Mouse (Mus musculus) ovary, adult 18-20 months (tissue): ENCODE data around the gene Rhoh.

Experiments used
- DNase-seq: peaks from one replicate; pipeline ENCODE4 v3.0.0; 2022; ENCODE audit warnings: low spot score, mixed read lengths

Rhoh gene

GRCm38 (mm10) chr5:65895764-65896163, 34.8 kb downstream of the Rhoh start:
- DNase-seq, result no peak

DNA sequence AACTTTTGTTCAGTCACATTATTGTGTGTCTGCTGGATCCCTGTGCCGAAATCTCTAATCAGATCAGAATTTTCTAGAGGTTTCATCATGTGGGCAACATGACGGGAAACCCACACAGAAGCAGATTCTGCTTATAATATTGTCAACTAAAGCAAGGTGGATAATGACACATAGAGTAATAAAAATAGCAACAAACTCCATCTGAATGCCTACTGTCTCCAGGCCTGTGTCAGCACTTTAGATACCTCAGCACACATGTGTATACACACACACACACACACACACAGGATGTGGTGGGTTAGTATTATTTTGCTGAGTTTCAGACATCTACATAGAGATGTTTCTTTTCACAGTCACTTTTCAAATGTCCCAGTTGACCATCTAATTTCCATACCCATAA, 36.7 kb downstream of the Rhoh start:
- no peak for DNase-seq

GRCm38 (mm10) chr5:65898683-65899082, 37.7 kb downstream of the Rhoh start:
- DNase-seq, result no peak

- DNase-seq, result no peak
Measured at GRCm38 (mm10) chr5:65900113-65900512, 39.1 kb downstream of the Rhoh start.

DNA sequence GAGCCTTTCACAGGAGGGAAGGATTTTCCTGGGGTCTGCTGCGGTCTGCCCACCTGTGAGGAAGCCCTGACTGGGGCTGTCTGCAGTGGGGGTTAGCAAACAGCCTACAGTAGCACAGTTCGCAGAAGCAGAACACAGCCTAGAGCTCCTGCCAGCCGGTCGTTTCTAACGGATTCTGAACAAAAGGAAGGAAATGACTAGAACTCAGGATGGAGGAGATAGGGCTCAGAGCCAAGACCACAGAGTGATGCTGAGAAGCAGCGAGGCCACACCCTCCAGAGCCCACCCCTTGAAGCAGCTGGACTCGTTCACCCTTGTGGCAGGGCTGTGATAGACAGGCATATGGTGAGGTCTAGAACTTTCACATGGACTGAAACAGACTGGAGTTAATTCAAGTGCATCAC, 39.9 kb downstream of the Rhoh start:
- no peak for DNase-seq

GRCm38 (mm10) chr5:65901868-65902418, 40.9 kb downstream of the Rhoh start:
- DNase-seq, result no peak

GRCm38 (mm10) chr5:65902811-65903210, 41.8 kb downstream of the Rhoh start:
- DNase-seq, result no peak

DNA sequence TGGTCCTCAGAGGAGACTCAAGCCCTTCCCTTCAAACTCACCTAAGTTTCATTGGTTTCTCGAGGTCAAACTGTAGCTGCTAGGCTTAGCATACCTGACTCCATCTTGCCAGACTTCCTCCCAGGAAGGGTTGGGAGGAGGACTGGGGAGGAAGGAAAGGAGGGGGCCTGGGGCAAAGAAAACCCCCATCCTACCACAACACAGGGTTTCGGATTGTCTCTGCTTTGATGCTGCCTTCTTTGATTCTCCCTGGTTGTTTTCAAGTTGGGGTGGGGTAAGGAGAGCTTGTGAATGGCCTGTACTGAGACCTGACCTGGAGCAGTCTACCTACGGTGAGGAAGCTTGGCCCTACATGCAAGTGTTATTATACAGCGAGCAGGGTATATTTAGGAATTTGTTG, 43.5 kb downstream of the Rhoh start:
- no peak for DNase-seq

- DNase-seq, result no peak
Measured at GRCm38 (mm10) chr5:65908751-65909150, 47.7 kb downstream of the Rhoh start.

DNA sequence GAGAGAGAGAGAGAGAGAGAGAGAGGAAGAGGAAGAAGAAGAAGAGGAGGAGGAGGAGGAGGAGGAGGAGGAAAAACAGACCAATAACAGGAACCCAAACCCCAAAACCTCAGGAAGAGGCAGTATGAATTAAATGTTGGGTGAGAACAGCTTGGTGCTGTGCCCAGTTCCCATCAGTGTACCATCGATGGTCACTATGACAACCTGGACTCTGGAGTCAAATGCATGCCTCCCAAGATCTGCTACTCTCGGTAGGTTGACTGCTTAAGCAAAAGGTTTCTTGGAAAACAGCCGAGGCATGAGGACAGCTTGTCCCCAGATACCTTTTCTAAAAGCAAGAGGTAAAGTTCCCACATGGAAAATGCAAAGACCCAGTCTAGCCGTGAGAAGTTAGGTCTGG, 48.3 kb downstream of the Rhoh start:
- DNase-seq, result no peak

DNA sequence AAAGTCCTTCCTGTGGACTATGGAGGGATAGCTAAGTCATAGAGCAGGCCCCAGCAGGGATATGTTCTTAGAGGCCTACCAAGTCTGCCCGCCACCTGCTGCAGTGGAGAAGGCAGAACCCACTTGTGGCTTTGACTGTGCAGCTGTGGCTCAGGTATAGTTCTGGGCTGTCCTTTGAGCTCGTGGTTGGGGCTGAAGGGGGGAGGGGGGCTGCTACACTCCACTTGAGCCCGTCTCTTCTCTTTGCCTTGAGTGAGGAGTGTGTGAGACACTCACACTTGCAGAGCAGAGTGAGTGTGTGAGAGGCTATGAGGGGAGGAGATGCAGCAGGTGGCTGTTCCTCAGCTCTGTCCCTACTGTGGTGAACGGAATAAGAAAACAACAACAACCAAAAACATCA, 49.4 kb downstream of the Rhoh start:
- no peak for DNase-seq

DNA sequence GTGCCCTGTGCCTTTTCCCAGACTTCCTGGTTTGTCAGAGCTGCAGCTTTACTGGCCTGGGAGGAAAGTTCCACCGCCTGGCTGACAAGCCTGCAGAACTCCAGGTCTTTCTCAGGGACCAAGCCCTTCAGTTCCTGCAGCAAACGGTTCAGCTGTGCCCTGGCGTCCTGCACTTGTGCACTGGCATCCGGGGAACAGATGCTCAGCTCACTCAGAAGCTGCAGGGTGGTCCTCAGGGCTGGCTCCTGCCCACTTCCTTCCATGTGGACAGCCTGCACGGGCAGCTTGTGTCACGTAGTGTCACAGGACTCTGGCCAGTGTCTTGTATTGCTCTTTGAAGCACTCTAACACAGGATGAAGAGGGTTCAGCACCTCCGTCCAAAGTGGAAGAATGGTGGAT, 50.7 kb downstream of the Rhoh start:
- DNase-seq, result no peak

- no peak for DNase-seq
Measured at GRCm38 (mm10) chr5:65912201-65912600, 51.2 kb downstream of the Rhoh start.

- DNase-seq, result no peak
Measured at GRCm38 (mm10) chr5:65913126-65913525, 52.1 kb downstream of the Rhoh start.

DNA sequence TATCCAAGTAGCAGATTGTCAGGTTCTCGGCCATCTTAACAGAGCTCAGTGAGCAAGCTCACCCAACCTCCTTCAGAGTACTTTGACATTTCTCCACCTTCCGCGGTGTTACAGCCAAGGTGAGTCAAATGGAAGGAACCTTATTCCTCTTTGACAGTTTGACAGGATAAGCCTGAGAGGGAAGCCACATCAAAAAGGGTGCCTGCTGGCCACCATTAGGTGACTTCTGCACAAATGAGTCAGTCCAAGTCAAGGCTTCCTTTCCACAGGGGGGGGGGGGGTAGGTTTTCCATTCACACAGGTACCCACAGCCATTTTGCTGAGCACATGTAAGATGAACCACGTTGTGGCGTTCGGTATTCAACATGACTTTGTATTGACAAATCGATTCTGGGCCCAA, 53.3 kb downstream of the Rhoh start:
- DNase-seq, result no peak

- DNase-seq, result no peak
Measured at GRCm38 (mm10) chr5:65916930-65917329, 55.9 kb downstream of the Rhoh start.

DNA sequence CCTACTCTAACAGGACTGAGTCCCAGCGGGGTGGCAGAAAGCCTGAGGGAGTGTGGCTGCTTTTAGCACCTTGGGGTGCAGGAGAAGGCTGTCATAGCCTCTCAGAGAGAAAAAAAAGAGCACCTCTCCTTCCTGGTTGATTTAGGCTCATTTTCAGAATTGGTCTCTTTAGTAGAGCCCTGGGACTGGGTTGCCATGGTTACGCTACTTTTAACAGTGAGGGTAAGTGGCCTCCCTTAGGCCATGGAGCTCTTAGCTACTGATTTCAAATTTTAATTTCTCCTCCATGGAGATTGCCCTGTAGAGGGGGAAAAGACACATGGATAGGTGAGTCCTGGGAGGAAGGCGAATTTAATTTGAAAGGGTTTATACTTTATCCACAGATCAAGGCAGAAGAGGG, 57.6 kb downstream of the Rhoh start:
- no peak for DNase-seq

GRCm38 (mm10) chr5:65919326-65919725, 58.3 kb downstream of the Rhoh start:
- DNase-seq, result no peak

GRCm38 (mm10) chr5:65919904-65920303, 58.9 kb downstream of the Rhoh start:
- no peak for DNase-seq

GRCm38 (mm10) chr5:65920701-65921426, 59.9 kb downstream of the Rhoh start:
- no peak for DNase-seq

- no peak for DNase-seq
Measured at GRCm38 (mm10) chr5:65921477-65922138, 60.6 kb downstream of the Rhoh start.

GRCm38 (mm10) chr5:65926666-65927065, 65.7 kb downstream of the Rhoh start:
- no peak for DNase-seq

GRCm38 (mm10) chr5:65929162-65929561, 68.1 kb downstream of the Rhoh start:
- no peak for DNase-seq

- no peak for DNase-seq
Measured at GRCm38 (mm10) chr5:65930171-65930570, 69.2 kb downstream of the Rhoh start.
